Mouse (Mus musculus): Measurements from ENCODE around the gene 9530053A07Rik.
"Not testable (repeated sequence)": the region's sequence is repeated elsewhere in the genome, so short reads cannot be mapped to it uniquely, and the experiment has no call there.

Gene 9530053A07Rik

GRCm38 (mm10) chr7:28129166-28129565 is at the start of gene 9530053A07Rik:
9530053A07Rik (plus strand) TSS chr7:28129466.
- DNase-seq, result no peak

GRCm38 (mm10) chr7:28084215-28084614 is 45.1 kb upstream of the 9530053A07Rik start:
- DNase-seq, result no peak

GRCm38 (mm10) chr7:28086236-28086635 is 43.0 kb upstream of the 9530053A07Rik start:
- DNase-seq, result no peak

GRCm38 (mm10) chr7:28093541-28093940 is 35.7 kb upstream of the 9530053A07Rik start:
- no peak for DNase-seq

GRCm38 (mm10) chr7:28099101-28099500 is 30.2 kb upstream of the 9530053A07Rik start:
- DNase-seq, result no peak

- DNase-seq, result peak; percentile 27
Observed at GRCm38 (mm10) chr7:28100596-28101590, 28.4 kb upstream of the 9530053A07Rik start.

- not testable (repeated sequence) for DNase-seq
Observed at GRCm38 (mm10) chr7:28102936-28103335, 26.3 kb upstream of the 9530053A07Rik start.

GRCm38 (mm10) chr7:28104670-28105069 is 24.6 kb upstream of the 9530053A07Rik start:
- DNase-seq, result no peak

GRCm38 (mm10) chr7:28106241-28106640 is 23.0 kb upstream of the 9530053A07Rik start:
- no peak for DNase-seq

- DNase-seq, result no peak
Observed at GRCm38 (mm10) chr7:28114648-28115047, 14.6 kb upstream of the 9530053A07Rik start.

GRCm38 (mm10) chr7:28137613-28138012 is 8.3 kb downstream of the 9530053A07Rik start:
- DNase-seq, result peak; percentile 12

- peak; percentile 65 for DNase-seq
Observed at GRCm38 (mm10) chr7:28148263-28148662, 19.0 kb downstream of the 9530053A07Rik start.

- DNase-seq, result no peak
Observed at GRCm38 (mm10) chr7:28149841-28150240, 20.6 kb downstream of the 9530053A07Rik start.

GRCm38 (mm10) chr7:28151584-28152221 is 22.4 kb downstream of the 9530053A07Rik start:
- DNase-seq, result peak; percentile 55

GRCm38 (mm10) chr7:28153595-28153994 is 24.3 kb downstream of the 9530053A07Rik start:
- not testable (repeated sequence) for DNase-seq

- DNase-seq, result no peak
Observed at GRCm38 (mm10) chr7:28159292-28159691, 30.0 kb downstream of the 9530053A07Rik start.

GRCm38 (mm10) chr7:28159893-28160292 is 30.6 kb downstream of the 9530053A07Rik start:
- no peak for DNase-seq

- DNase-seq, result no peak
Observed at GRCm38 (mm10) chr7:28161163-28161749, 32.0 kb downstream of the 9530053A07Rik start.

- DNase-seq, result no peak
Observed at GRCm38 (mm10) chr7:28165406-28165805, 36.1 kb downstream of the 9530053A07Rik start.

- DNase-seq, result peak; percentile 82
Observed at GRCm38 (mm10) chr7:28168320-28169115, 39.3 kb downstream of the 9530053A07Rik start.

GRCm38 (mm10) chr7:28169489-28170422 is 40.5 kb downstream of the 9530053A07Rik start, which contains the start of gene Fbl:
Fbl (plus strand) TSS chr7:28169710.
- peak; percentile 91 for DNase-seq
